Mouse (Mus musculus) right cerebral cortex, postnatal 14 days (tissue): ENCODE measurements around the gene Mrps26.
"Not testable (repeated sequence)": the region's sequence is repeated elsewhere in the genome, so short reads cannot be mapped to it uniquely, and the experiment has no call there.

Experiments
- DNase-seq: peaks from one replicate; pipeline ENCODE4 v3.0.0; 2022

Gene Mrps26

DNA sequence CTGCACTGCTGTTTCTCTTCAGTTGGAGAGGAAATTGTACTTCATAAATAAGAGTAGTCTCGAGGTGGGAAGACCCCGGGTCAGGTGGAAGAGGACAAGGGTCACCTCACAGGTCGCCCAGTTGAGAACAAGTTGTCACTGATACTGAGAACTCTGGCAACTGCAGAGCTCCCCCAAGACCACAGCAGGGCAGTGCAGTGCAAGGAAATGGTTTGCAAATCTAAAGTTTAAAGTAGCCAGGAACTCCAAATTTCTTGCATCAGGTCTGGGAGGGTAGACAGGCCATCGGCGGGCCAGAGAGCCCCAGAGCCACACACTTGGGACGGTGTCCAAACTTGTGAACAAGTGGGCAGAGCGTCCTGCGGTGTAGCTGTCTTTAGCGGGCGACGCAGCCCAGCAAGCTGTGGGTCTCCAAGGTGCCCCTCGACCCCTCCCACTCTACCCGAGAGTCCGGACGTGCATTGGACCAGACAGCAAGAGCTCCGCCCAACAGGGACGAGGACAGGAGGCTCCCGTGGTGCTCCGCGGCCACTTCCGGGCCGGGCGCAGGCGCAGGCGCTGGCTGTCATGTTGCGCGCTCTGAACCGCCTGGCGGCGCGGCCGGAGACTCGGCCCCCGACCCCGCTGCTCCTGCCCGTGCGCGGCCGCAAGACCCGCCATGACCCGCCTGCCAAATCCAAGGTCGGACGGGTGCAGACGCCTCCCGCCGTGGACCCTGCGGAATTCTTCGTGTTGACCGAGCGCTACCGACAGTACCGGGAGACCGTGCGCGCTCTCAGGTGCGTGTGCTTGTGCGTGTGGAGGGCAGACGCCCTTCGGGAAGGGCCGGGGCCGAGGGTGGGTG is at the start of gene Mrps26:
Gene Mrps26 (plus strand): TSS at position 531 of the 844 bp plus-strand sequence.
- peak; percentile 90 for DNase-seq

DNA sequence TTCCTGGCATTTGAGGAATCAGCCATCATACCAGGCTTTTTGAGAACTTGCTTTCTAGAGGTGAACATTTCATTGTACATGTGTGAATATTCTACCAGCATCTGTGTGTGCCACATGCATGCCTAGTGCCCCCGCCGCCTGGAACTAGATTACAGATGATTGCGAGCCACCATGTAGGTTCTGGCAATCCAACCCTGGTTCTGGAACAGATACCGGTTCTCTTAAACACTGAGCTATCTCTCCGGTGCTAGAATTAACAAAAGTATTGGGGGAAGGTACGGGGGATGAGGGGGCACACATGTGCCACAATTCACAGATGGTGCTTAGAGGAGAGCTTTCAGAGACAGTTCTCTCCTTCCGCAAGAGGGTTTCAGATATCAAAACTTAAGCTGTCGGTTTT is 49.6 kb upstream of the Mrps26 start:
- no peak for DNase-seq

DNA sequence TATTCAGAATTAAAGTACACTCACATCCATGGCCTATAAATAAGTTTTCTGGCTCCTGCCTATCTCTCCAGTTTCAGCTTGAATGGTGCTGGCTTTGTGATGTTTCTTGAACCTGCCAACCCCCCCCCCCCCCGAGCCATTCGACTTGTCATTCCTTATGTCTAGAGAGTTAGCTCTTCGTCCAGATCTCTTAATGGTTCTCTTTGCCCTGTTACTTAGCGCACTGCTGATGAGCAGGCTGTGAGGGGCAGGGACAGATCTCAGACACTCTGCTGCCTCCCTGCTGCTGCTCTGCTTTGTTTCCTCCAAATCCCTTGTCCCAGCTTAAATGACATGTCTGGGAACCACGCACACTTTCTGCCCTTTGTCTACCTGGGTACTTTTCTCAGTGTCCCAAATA is 47.8 kb upstream of the Mrps26 start:
- no peak for DNase-seq

DNA sequence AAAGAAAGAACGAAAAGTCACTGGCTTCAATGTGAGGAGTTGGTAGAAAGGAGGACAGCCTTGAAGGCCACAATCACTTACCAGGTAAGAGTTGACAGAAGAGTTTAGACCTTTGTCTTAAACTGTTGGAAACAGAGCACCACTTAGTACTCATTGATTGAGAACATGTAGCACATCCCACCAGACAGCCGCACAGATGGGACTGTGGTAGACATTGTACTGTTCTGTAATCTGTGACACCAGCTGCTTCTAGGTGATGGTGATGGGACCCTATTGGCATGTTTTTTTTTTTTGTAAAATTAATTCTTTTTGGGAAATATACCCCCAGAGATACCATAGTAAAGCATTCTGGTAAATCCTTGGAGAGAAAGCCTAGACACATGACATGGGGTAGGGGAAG is 41.6 kb upstream of the Mrps26 start:
- no peak for DNase-seq

DNA sequence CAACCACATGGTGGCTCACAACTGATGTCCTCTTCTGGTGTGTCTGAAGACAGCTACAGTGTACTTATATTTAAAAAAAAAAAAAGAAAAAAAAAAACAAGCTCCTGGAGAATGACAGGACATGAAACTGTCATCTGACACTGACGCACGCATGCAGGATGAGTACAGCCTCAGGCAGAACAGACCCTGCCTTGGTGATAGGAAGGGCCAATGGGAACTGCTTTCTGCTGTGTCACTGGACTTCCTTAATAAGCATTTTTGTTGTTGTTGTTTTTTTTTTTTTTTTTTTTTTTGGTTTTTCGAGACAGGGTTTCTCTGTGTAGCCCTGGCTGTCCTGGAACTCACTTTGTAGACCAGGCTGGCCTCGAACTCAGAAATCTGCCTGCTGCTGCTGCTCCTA is 38.1 kb upstream of the Mrps26 start:
- not testable (repeated sequence) for DNase-seq

DNA sequence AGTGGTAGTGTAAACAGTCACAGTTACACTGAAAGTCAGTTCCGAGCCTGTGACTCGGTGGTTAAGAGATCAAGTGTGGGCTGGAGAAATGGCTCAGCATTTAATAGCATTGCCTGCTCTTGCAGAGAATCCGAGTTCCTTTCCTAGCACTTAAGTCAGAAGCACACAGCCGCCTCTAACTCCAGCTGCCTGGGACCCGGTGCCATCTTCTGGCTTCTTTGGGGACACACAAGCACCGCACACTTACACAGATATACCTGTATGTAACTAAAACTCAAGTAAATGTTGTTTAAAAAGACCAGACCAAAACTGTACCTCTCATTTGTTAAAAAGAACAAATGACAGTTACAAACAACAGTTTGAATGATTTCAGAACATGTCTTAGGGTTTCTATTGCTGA is 35.1 kb upstream of the Mrps26 start:
- DNase-seq, result no peak

DNA sequence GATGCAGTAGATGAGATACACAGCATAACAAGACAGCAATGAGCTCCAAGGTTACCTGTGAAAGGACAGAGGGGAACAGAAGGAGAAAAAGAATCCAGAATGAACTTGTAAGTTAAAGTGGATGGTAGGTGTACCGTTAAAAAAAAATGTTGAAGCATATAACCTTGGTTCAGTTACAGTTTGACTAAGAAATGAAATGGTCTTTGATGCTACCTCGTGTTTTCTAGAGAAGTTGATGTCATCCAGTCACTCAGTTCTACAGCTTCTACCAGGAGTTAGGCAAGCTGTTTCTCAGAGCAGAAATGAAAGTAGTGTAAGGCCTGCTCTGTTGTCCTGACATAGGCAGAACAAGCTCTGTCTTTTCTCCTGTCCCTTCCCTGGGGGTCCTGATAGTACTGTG is 34.3 kb upstream of the Mrps26 start:
- DNase-seq, result no peak

DNA sequence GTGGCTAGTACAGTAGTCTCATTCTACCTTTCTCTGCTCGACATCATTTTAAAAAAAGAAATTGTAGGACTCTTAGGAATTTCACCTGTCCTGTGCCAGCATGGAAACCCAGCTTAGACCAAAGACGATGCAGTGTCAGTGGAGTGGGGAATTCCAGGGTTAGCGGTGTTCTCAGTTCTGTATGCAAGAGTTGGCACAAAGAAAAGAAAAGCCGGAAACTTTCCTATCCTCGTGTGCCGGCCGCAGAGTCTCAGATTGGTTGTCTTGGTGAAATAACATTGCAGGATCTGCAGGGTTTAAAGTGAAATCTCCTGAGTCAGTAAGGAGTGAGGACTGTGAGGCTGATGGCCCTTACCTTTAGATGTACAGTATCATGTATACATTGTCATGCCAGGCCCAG is 33.6 kb upstream of the Mrps26 start:
- DNase-seq, result no peak

DNA sequence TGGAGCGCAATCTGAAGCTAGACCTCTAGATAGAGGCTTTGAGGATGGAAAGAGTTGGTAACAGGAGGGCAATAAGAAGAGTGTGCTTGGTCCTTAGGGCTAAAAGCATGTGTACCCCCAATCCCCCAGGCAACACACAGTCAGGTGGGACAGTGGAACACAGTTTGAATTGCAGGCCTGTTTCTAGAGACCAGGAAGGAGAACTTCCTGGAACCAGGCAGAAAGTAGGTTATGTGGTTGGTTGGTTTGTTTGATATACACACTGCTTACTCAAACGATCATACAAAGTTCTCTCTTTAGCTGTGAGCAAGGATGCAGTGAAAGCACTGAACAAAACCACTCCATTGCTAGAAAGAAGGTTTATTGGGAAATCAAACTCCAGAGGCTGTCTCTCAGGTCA is 31.3 kb upstream of the Mrps26 start:
- DNase-seq, result no peak

DNA sequence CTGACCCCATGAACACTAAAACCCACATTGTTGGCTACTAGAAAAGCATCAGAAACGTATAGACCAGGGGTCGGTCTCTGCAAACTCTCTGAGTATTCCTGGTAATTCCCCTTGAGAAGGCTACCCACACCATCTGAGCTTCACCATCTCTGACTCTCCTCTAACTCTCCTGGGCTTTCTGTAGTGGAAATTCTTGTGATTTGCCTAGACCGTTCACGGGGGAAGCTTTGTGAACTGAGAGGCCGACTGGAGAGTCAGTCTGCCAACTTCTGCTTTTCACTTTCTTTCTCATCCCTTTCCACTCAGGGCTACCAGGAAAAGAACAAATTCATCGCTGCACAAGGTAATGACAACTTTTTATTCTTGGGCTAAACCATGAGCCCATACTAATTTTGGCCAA is 28.5 kb upstream of the Mrps26 start:
- DNase-seq, result no peak

DNA sequence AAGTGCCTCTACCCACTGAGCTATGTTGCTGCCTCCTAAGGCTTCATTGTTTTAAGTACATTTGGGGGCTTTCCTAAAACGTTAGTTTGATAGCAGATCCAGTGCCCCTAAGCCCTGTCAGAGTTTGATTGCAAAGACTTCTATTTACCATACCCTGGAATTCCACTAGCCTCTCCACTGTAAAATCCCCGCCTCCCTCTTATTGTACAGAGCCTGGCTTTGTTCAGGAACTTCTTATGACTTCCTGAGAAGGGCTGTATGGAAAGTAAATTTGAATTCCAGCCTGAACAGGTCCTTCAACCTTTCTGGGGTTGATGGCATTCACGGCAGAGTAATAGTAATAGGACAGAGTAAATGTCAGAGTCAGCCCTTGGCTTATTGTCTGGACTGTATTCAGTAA is 26.7 kb upstream of the Mrps26 start:
- DNase-seq, result no peak

DNA sequence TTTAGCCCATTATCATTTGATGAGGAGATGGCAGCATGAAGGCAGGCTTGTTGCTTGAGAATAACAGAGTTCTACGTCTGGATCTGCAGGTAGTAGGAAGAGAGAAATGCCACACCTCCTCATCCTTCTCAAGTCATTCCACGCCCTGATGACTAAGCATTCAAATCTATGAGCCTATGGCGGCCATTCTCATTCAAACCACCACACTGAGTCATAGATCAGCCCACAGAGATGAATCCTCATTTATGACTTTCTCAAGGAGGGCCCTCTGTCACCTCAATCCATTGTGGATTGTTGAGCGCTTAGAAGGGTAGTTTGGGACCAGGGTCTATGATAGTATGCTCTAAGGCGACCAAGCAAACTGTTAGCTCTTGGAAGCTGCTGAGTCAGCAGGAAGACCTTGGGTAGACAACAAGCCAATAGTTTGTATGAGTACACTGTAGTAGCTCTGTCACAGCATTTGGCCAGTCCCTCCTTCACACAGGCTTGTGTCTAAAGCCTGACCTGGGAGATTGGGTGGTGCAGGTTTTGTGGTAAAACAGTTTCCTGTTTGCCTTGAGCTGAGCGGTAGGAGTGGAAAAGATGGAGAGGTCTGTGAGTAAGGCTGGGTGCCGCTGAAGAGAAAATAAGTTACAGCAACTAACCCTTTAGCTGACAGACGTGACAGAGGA is 24.5 kb upstream of the Mrps26 start:
- no peak for DNase-seq

DNA sequence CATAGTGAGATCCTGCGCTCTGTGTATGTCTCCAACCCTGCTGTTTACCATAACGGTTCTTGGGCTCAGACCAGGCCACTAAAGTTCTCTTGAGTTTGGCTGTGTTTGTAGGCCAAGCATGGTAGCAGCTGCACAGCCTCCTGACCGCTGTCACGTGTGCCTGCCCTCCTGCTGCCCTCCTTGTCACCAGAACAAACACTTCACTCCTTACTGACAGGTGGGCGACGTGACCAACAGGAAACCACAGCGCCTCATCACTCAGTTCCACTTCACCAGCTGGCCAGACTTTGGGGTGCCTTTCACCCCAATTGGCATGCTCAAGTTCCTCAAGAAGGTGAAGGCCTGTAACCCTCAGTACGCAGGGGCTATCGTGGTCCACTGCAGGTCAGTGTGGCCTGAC is 23.3 kb upstream of the Mrps26 start:
- no peak for DNase-seq

DNA sequence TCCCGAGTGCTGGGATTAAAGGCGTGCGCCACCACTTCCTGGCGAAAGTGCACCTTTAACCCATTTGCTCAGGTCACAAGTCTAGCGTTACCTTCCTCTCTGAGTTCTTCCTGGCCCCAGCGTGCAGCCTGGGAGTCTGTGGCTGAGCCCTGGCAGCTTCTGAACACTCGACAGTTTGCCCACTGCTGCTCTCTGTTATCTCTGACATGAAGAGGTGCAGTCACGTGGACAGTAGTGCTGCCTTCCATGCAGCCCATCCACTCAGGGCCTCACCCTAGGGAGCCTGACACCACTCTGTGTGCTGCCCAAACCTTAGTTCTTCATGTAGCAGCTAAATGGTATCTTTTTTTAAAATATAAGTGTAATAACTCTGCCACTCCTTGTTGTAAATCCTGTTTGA is 16.6 kb upstream of the Mrps26 start:
- DNase-seq, result no peak

DNA sequence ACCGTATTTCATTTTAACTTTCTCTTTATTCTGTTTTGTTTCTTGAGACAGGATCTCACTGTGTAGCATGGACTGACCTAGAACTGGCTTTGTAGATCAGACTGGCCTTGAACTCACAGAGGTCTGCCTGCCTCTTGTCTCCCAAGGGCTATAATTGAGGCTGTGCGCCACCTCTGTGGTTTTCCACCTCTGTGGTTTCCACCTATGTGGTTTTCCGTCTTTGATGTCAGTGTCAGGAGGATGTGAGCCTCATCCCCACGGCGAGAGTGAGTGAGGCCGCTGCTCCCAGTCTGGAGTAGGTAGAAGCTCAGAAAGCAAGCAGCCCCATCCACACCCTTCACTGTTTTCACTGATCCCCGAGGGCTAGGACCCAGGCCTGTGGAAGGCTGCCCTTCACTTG is 8.7 kb upstream of the Mrps26 start:
- no peak for DNase-seq

DNA sequence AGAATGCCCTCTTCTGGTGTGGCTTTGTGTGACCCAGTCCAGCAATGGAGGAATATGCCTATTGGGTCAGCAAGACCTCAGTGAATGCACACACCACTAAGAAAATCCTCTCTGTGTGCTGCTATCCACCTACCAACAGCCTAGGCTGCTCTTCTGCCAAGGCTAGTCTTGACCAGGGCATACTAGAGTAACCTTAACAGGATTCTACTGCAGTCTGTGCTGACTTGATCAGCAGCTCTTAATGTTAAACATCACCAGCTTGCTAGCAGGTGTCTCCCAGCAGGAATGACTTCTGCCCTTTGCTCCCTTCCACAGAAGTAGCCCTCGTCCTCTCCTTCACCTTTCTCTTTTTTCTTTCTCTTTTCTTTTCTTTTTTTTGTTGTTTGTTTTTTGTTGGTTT is 7.2 kb upstream of the Mrps26 start:
- DNase-seq, result no peak

DNA sequence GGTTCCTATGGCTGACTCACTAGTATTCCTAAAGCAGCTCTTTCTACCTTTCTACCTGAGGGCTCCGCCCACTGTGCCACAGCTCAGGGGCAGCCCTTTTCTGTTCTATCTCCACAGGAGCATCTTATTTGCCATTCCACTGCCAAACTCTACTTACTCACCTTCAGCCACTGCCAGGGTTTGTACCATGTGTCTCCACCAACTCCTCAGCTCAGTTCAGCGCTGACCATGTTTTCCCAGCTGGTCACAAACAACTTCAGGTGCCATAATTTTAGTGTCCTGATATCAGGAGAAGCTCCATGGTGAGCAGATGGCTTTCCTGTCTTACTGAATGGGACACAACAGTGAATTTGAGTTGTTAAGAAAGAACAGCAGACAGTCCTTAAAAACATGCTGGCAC is 6.1 kb upstream of the Mrps26 start:
- DNase-seq, result no peak

DNA sequence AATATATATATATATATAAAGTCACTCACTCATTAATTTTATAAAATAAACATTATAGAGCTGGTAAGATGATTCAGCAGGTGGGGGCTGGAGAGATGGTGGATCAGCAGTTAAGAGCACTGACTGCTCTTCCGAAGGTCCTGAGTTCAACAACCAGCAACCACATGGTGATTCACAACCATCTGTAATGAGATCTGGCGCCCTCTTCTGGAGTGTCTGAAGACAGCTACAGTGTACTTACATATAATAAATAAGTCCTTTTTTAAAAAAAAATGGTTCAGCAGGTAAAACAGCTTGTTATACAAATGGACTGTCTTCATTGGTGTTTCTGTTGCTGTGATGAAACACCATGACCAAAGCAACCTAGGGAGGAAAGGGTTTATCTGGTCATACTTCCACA is 5.5 kb upstream of the Mrps26 start:
- DNase-seq, result no peak

DNA sequence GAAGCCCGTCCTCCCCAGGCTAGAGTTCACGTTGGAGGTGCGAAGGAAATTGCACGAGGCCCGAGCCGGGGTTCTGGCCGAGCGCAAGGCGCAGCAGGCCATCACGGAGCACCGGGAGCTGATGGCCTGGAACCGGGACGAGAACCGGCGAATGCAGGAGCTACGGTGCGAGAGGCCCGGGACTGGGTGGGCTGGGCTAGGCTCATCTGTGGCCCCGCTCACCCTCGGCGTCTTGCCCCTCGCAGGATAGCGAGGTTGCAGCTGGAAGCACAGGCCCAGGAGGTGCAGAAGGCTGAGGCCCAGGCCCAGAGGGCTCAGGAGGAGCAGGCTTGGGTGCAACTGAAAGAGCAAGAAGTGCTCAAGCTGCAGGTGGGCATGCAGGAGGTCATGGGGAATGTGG is 521 bp downstream of the Mrps26 start:
- DNase-seq, result no peak

DNA sequence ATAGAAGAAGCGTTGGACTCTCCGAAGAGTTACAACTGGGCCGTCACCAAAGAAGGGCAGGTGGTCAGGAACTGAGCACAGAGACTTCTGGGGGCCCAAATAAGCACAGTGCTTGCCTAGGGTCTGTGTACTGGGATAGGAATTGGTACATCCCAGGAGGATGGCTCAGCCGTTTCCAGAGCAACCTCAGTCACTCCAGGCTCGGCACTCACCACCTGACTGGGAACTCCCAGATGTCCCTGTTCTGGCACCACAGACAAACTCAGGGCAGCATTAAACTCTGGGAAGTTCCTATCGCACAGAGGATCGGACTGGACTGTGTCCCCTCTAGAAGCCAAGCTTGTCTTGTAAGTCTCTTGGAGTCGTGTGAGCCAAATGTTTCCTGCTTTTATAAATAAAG is 1.4 kb downstream of the Mrps26 start:
- no peak for DNase-seq

DNA sequence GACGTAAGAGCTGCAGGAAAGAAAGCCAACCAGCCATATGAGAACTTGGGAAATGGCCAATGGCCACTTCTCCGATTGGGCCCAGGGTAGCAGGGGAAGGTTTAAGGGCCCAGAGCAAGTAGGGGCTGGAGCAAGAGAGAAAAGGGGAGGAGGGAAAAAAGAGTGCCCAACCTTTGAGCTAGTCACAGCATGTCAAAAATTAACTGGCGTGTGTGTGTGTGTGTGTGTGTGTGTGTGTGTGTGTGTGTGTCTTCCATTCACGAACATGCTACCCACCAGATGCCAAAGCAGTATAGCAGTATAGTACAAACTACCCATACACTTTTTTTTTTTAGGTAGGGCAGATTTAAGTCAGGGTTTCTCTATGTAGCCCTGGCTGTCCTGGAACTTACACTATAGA is 5.4 kb downstream of the Mrps26 start:
- no peak for DNase-seq

DNA sequence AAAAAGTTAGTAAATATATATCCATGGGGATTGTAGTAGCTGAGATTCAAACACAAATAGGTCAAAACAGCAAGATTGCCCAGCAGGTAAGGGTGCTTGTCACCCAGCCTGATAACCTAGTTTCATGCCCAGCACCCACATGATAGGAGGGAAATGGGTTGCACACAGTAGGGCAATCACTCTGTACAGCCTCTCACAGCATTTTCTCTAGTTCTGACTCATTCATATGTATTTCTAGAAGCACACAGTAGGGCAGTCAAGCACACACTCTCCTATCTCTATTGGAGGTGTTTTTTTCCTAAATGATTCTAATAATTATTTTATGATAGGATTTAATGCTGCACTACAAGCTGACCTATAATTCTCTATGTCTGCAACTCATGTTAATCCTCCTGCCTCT is 6.4 kb downstream of the Mrps26 start:
- no peak for DNase-seq

DNA sequence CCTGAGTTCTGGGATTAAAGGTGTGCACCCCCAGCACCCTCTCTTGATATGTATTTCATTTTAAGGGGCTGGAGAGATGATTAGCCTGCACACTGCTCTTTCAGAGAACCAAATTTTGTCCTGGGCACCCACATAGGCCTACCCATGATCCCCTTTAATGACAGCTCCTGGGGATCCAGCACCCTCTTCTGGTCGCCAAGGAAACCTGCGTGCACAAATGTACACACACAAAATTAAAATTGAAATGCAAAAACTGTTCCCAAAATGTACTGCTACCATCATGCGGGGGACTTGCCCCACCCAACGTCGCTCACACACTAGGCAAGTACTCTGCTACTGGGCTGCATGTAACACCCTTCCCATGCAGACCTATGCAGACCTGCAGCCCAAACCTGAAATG is 11.4 kb downstream of the Mrps26 start:
- no peak for DNase-seq

DNA sequence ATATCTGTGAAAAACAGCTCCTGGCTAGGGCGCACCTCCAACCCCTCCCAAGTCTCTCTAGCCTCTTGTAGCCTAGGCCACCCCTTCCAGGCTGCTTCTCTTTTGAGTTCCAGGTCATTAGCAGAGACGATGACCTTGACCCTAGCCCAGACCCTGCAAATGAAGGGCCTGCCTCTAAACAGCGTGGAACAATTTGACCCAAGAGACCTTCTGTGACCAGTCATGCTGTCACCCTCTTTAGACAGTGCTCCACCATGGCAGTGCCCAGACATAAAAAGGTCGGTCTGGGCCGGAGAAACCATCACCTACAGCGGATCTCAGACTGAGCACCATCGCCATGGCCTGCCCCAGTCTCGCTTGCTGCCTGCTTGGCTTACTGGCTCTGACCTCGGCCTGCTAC is 12.3 kb downstream of the Mrps26 start, which contains the start of gene Oxt:
Gene Oxt (plus strand): TSS at position 301 of the 400 bp plus-strand sequence.
- DNase-seq, result no peak

DNA sequence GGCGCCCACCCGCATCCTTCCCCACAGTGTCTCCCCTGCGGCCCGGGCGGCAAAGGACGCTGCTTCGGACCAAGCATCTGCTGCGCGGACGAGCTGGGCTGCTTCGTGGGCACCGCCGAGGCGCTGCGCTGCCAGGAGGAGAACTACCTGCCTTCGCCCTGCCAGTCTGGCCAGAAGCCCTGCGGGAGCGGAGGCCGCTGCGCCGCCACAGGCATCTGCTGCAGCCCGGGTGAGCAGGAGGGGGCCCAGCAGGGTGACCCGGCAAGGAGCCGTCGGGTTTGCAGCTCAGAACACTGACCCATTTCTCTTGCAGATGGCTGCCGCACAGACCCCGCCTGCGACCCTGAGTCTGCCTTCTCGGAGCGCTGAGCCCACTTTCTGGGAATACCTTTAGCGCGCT is 13.0 kb downstream of the Mrps26 start:
- not testable (repeated sequence) for DNase-seq
